Mouse (Mus musculus) spleen, adult 18-20 months (tissue): ENCODE measurements at regions not wholly inside any gene's neighbourhood (a gene's known extent, or its start where the extent isn't known, plus 50 kb on each side); places are given as distances from the start of the nearest gene placed in this dataset.

Experiments
- DNase-seq, 2 experiments: peaks; one replicate each; pipeline ENCODE4 v3.0.0; 2022; ENCODE audit warnings: mixed read lengths in 2 of 2

GRCm38 (mm10) chr5:111553471-111554382 is 136.6 kb downstream of the Mn1 start:
- peak in 1 of 2 experiments; percentile 7 for DNase-seq

GRCm38 (mm10) chr5:111554551-111555311 is 137.6 kb downstream of the Mn1 start:
- no peak for DNase-seq

GRCm38 (mm10) chr5:111555312-111555957 is 138.3 kb downstream of the Mn1 start:
- DNase-seq = no peak

GRCm38 (mm10) chr5:111555981-111556380 is 138.8 kb downstream of the Mn1 start:
- no peak for DNase-seq

GRCm38 (mm10) chr5:111560432-111560831 is 143.3 kb downstream of the Mn1 start:
- no peak for DNase-seq

- no peak for DNase-seq
These were observed 144.1 kb downstream of the Mn1 start for GRCm38 (mm10) chr5:111561301-111561700.

- no peak for DNase-seq
These were observed 153.7 kb downstream of the Mn1 start for GRCm38 (mm10) chr5:111570826-111571225.

- DNase-seq = no peak
These were observed 156.2 kb downstream of the Mn1 start for GRCm38 (mm10) chr5:111573265-111573873.

- no peak for DNase-seq
These were observed 157.2 kb downstream of the Mn1 start for GRCm38 (mm10) chr5:111574219-111574840.

GRCm38 (mm10) chr5:111575376-111575775 is 158.2 kb downstream of the Mn1 start:
- DNase-seq = no peak

- no peak for DNase-seq
These were observed 156.3 kb upstream of the Gm26897 start for GRCm38 (mm10) chr5:111577441-111577840.

- no peak for DNase-seq
These were observed 155.6 kb upstream of the Gm26897 start for GRCm38 (mm10) chr5:111578088-111578487.

GRCm38 (mm10) chr5:111578977-111579727 is 154.6 kb upstream of the Gm26897 start:
- no peak for DNase-seq

- no peak for DNase-seq
These were observed 152.6 kb upstream of the Gm26897 start for GRCm38 (mm10) chr5:111580870-111581771.

- no peak for DNase-seq
These were observed 151.7 kb upstream of the Gm26897 start for GRCm38 (mm10) chr5:111582004-111582403.

- DNase-seq = no peak
These were observed 143.1 kb upstream of the Gm26897 start for GRCm38 (mm10) chr5:111590619-111591081.

- DNase-seq = no peak
These were observed 140.9 kb upstream of the Gm26897 start for GRCm38 (mm10) chr5:111592807-111593206.

- DNase-seq = no peak
These were observed 139.6 kb upstream of the Gm26897 start for GRCm38 (mm10) chr5:111594111-111594510.

GRCm38 (mm10) chr5:111595438-111595837 is 138.3 kb upstream of the Gm26897 start:
- DNase-seq = no peak

- no peak for DNase-seq
These were observed 136.0 kb upstream of the Gm26897 start for GRCm38 (mm10) chr5:111597733-111598132.
